Mouse (Mus musculus) megakaryocyte, embryonic 14.5 days (primary cell): ENCODE measurements around the gene Efcab1. TPM values are rescaled to one million over a fixed set of nuclear protein-coding genes. Genes with fewer than 3 reads are reported as not detected.
"Not testable (repeated sequence)": the region's sequence is repeated elsewhere in the genome, so short reads cannot be mapped to it uniquely, and the experiment has no call there.

ENCODE experiments used
- H3K27me3 ChIP-seq: replicated peaks from 2 replicates; pipeline ENCODE3; 2012; ENCODE audit warnings: inconsistent platforms
- H3K36me3 ChIP-seq: replicated peaks from 2 replicates; pipeline ENCODE3; 2012; ENCODE audit warnings: low read length, inconsistent platforms, mixed read lengths
- H3K4me1 ChIP-seq: 2 replicates; pipeline ENCODE4 v1.6.1; 2012; ENCODE audit warnings: inconsistent platforms
- H3K4me3 ChIP-seq: replicated peaks from 2 replicates; pipeline ENCODE3; 2012; ENCODE audit warnings: moderate library complexity, mild to moderate bottlenecking, inconsistent platforms
- H3K9me3 ChIP-seq: 2 replicates; pipeline ENCODE4 v1.6.1; 2012; ENCODE audit warnings: inconsistent platforms
- FLI1 ChIP-seq: IDR thresholded peaks from 2 replicates; pipeline ENCODE4 v1.6.1; 2012; ENCODE audit warnings: low read length, inconsistent platforms, mixed read lengths
- GATA1 ChIP-seq: IDR thresholded peaks from 3 replicates; pipeline ENCODE4 v1.6.1; 2012; ENCODE audit warnings: mixed read lengths, low read length, inconsistent platforms, borderline replicate concordance
- polyA plus RNA-seq: library from polyadenylated mRNA; stranded (reverse); fragments of >175 nt; gene quantifications from 2 replicates; pipeline ENCODE4 v1.2.3, GENCODE M21; 2012; ENCODE audit warnings: low replicate concordance; ENCODE audit not compliant: insufficient read depth

The Efcab1 gene
- polyA plus RNA-seq, 1 experiment: not detected

DNA sequence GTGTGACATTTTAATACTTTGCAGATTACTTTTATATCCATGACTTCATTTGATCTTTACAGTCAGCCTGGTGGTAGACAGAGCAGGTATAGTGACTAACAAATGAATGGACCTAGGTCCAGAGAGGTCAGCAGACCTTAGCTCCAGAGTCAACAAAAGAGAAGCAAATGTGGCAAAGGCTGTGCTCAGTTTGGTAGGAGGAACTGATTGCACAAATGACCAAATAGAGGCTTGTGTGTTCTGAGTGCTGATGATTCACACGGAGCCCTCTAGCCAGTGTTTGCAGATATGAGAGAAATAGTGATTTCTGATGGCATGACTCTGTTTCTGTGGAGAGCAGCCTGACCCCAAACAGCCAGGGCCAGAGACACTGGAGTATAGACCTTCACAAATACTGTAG is 33.1 kb downstream of the Efcab1 start:
- no peak for TF ChIP-seq GATA1
- Histone ChIP-seq H3K4me1 (no peaks in the 10 kb centered on the region), H3K27me3 (no peaks in the 10 kb centered on the region), H3K4me3 (no peak overlapping the region), H3K36me3 (no peaks in the 10 kb centered on the region), H3K9me3 (no peaks in the 10 kb centered on the region)

GRCm38 (mm10) chr16:14939994-14940715 is 33.7 kb downstream of the Efcab1 start:
- Histone ChIP-seq H3K27me3 (no peaks in the 10 kb centered on the region), H3K4me3 (no peak overlapping the region), H3K36me3 (no peaks in the 10 kb centered on the region), H3K9me3 (no peaks in the 10 kb centered on the region), H3K4me1 (no peaks in the 10 kb centered on the region)
- TF ChIP-seq FLI1 (no peak), GATA1 (no peak)

- TF ChIP-seq FLI1 (no peak), GATA1 (no peak)
- H3K4me1 ChIP-seq: no peaks in the 10 kb centered on the region
- no peaks in the 10 kb centered on the region for H3K27me3 ChIP-seq
- no peaks in the 10 kb centered on the region for H3K36me3 ChIP-seq
- no peaks in the 10 kb centered on the region for H3K9me3 ChIP-seq
- no peak overlapping the region for H3K4me3 ChIP-seq
These were observed 34.5 kb downstream of the Efcab1 start for GRCm38 (mm10) chr16:14940898-14941297.

DNA sequence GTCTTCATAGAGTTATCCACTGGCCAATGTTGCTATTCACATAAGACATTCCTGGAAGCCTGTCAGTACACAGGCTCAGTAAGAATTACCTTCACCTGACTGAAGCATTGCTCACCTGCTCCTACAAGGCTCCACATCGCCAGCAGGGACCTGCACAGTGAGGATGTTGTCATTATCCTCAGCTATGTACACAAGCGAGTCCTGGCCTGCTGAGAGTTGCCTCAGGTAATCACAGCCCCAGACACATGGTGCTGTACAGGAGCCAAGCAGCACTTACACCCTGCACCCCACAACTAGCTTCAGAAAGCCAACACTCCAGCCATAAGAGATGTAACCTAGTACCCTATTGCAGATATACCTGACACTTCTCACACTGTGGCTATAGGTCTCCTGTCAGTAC is 37.1 kb downstream of the Efcab1 start:
- no peaks in the 10 kb centered on the region for H3K27me3 ChIP-seq
- no peak for TF ChIP-seq FLI1
- no peak for TF ChIP-seq GATA1
- no peaks in the 10 kb centered on the region for H3K36me3 ChIP-seq
- H3K4me3 ChIP-seq: peak overlapping the region; percentile 26
- no peaks in the 10 kb centered on the region for H3K4me1 ChIP-seq
- H3K9me3 ChIP-seq: no peaks in the 10 kb centered on the region

DNA sequence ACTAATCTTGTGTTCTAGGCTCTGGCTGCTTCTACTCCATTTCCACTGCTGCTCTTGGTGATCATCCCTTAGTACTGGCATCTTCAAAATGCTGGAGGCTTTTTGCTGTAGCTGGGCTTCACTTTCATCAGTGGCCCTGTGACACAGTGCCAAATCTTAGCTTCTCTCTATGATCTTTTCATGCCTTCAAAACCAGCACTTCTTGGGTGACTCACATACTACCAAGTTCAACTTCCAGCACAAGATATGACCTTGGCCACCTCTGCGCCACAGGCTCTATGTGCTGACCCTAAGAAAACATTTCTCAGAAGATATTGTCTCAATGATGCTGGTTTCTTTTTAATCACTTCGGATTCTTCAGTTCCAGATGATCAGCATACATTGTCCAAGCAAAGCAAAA is 41.2 kb downstream of the Efcab1 start:
- not testable (repeated sequence) for H3K9me3 ChIP-seq, H3K27me3 ChIP-seq, H3K4me1 ChIP-seq, H3K4me3 ChIP-seq, H3K36me3 ChIP-seq

DNA sequence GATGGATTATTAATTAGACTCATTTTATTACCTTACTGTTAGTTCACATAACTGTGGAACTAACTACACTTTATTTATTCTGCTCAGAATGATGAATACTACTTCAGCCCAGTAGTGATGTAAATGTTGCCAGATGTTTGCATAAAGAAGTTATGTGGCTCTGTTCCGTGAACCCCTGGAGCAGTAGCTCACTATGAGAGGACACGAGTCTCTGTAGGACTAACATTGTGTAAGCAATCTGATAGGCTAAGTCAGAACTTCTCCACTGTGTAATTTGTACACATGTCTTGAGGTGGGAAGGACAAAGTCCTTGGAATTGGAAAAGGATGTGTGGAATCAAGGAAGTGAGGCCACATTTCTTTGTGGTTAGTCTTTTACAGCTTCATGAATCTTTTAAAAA is 45.5 kb downstream of the Efcab1 start:
- Histone ChIP-seq H3K36me3 (no peaks in the 10 kb centered on the region), H3K4me1 (no peaks in the 10 kb centered on the region), H3K9me3 (peaks cover 5% of the 10 kb centered on the region; the same call in 1 of the 2 replicates), H3K4me3 (no peak overlapping the region), H3K27me3 (no peaks in the 10 kb centered on the region)
- TF ChIP-seq FLI1 (no peak), GATA1 (no peak)

- no peak for TF ChIP-seq FLI1
- TF ChIP-seq GATA1: no peak
- H3K4me3 ChIP-seq: no peak overlapping the region
- no peaks in the 10 kb centered on the region for H3K4me1 ChIP-seq
- no peaks in the 10 kb centered on the region for H3K36me3 ChIP-seq
- H3K27me3 ChIP-seq: no peaks in the 10 kb centered on the region
- peaks cover 18% of the 10 kb centered on the region for H3K9me3 ChIP-seq
These were observed 53.3 kb downstream of the Efcab1 start for GRCm38 (mm10) chr16:14959743-14960142.

DNA sequence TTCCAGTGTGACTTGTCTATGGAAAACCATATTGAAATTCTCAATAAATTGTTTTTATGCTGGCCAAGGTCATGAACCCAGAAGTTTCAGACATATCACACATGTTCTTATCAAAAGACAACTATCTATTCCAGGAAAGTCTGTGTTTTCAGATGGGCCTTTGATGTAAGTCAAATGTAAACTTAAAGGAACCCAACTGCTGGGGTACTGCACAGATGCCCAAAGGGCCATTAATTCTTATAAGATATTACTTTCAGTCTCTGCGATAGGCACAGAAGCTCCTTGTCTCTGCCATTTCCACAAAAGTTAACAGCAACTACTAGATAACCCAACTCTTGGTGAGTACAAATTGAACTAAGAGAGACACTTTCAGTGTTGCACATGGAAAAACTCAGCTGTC is 67.3 kb downstream of the Efcab1 start:
- no peaks in the 10 kb centered on the region for H3K9me3 ChIP-seq
- no peaks in the 10 kb centered on the region for H3K4me1 ChIP-seq
- no peak overlapping the region for H3K4me3 ChIP-seq
- H3K27me3 ChIP-seq: no peaks in the 10 kb centered on the region
- H3K36me3 ChIP-seq: no peaks in the 10 kb centered on the region
- TF ChIP-seq GATA1: no peak
- TF ChIP-seq FLI1: no peak

DNA sequence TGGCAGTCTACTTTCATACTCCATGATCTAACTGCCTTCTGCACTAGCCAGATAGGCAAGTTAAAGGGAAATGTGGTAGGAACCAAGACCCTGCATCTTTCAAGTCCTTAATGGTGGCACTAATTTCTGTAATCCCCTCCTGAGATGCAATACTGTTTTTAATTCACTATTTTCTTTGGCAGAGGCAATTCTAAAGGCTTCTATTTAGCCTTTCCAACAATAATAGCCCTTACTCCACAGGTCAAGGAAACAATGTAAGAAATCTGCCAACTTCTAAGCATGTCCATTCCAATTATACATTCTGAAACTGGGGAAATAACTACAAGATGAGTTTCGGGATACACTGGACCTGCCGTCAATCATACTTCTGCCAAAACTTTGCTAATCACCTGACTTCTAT is 72.8 kb downstream of the Efcab1 start:
- Histone ChIP-seq H3K27me3 (no peaks in the 10 kb centered on the region), H3K36me3 (no peaks in the 10 kb centered on the region), H3K9me3 (no peaks in the 10 kb centered on the region), H3K4me3 (no peak overlapping the region), H3K4me1 (no peaks in the 10 kb centered on the region)
- TF ChIP-seq FLI1: no peak

DNA sequence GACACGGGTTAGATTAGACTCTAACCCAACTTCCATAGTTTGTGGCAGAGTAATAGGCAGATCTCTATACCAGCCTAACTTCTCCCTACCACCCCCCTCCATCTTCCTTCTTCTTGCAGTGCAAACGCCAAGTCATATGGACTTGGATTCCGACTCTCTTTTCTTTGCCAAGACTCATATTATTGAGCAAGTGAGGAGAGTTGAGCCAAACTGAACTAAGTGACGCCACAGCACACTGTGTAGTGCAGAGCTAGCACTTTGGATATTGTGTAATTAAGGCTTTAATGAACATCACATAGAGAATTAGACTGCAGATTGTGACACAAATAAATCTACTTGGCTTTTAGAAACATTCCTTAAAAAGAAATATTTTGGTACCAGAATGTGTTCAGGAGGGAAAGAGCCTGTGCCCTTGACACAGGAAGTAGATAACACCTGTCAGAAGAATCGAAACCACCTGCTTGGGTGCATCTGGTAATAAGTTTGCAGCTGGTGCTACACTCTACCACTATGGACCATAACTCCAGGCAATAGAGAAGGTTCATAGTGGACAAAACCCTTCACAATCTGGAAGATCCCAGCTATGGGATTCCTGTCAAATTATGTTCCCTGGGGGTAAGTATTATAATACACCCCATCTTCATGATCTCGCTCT is 83.3 kb downstream of the Efcab1 start:
- no peak for TF ChIP-seq GATA1
- no peaks in the 10 kb centered on the region for H3K4me1 ChIP-seq
- no peaks in the 10 kb centered on the region for H3K9me3 ChIP-seq
- H3K36me3 ChIP-seq: no peaks in the 10 kb centered on the region
- no peak overlapping the region for H3K4me3 ChIP-seq
- no peaks in the 10 kb centered on the region for H3K27me3 ChIP-seq

- no peaks in the 10 kb centered on the region for H3K36me3 ChIP-seq
- TF ChIP-seq FLI1: no peak
- TF ChIP-seq GATA1: no peak
- no peaks in the 10 kb centered on the region for H3K9me3 ChIP-seq
- no peaks in the 10 kb centered on the region for H3K4me1 ChIP-seq
- H3K4me3 ChIP-seq: no peak overlapping the region
- H3K27me3 ChIP-seq: no peaks in the 10 kb centered on the region
These were observed 84.6 kb downstream of the Efcab1 start for GRCm38 (mm10) chr16:14991001-14991400.
